Mouse (Mus musculus): ENCODE results near the gene Nsun7. TPM values are rescaled to one million over a fixed set of nuclear protein-coding genes. Genes with fewer than 3 reads are reported as not detected.
A peak's percentile ranks its signal among the peaks of the same experiment; 100 is the strongest.

Gene Nsun7
- total RNA-seq, 2 experiments from 2014 or later: 0.99 to 1.1 TPM

DNA sequence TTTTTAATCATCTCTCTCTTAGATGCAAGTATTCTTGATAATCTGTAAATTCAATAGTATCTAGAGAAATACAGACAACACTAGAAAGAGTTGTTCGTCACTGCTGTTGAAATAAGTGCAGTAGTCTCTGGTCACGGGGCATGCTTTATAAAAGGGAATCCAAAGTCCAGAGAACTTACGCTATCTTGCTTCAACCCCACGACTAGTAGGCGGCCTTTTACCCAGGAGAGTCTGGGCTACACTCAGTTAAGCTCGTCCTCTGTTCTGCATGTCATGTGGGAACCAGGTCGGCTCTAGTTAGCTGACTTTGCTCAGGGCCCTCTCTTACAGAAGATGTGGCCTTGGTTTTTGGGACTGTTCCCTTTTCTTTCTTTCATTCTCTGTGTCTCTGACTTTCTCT lies 69.1 kb downstream of the Nsun7 start:
- DNase-seq (ENCODE audit: low spot score in 2 of 2): no peak

DNA sequence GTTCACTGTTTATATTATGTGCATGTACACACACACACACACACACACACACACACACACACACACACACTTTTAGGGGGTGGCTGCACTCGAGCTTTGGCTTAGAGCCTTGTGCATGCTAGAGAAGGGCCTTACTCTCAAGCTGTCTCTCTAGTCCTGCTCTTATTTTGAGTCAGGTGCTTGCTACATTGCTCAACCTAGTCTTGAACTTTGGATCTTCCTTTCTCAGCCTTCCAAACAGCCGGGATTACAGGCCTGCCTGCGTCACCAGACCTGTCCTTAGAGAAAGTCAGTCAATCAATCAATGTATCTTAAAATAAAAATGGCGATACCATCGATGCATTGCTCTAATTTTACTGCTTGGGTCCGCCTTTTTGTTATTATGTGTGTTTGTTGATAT lies 71.1 kb downstream of the Nsun7 start:
- DNase-seq (ENCODE audit: low spot score in 2 of 2): no peak

- peak in 1 of 2 experiments; percentile 12 for DNase-seq (ENCODE audit: low spot score in 2 of 2)
Observed at GRCm38 (mm10) chr5:66337025-66337968, 77.6 kb downstream of the Nsun7 start.

- DNase-seq (ENCODE audit: low spot score in 2 of 2): no peak
Observed at GRCm38 (mm10) chr5:66337969-66338345, 78.3 kb downstream of the Nsun7 start.

- no peak for DNase-seq (ENCODE audit: low spot score in 2 of 2)
Observed at GRCm38 (mm10) chr5:66338583-66338982, 78.9 kb downstream of the Nsun7 start.

GRCm38 (mm10) chr5:66340356-66341102 lies 80.8 kb downstream of the Nsun7 start:
- no peak for DNase-seq (ENCODE audit: low spot score in 2 of 2)

- DNase-seq (ENCODE audit: low spot score in 2 of 2): no peak
Observed at GRCm38 (mm10) chr5:66341848-66342247, 82.2 kb downstream of the Nsun7 start.

GRCm38 (mm10) chr5:66342285-66342684 lies 82.6 kb downstream of the Nsun7 start:
- no peak for DNase-seq (ENCODE audit: low spot score in 2 of 2)

- DNase-seq (ENCODE audit: low spot score in 2 of 2): no peak
Observed at GRCm38 (mm10) chr5:66344182-66344581, 84.5 kb downstream of the Nsun7 start.

GRCm38 (mm10) chr5:66345140-66345539 lies 85.4 kb downstream of the Nsun7 start:
- no peak for DNase-seq (ENCODE audit: low spot score in 2 of 2)

- no peak for DNase-seq (ENCODE audit: low spot score in 2 of 2)
Observed at GRCm38 (mm10) chr5:66346756-66347155, 87.1 kb downstream of the Nsun7 start.

Other genes starting within 250 kb of the Nsun7 start
- gene Rbm47, start 86.8 kb upstream of the Nsun7 start, total RNA-seq (2021): 10 to 100 TPM; 63.2 to 73.3 TPM

Measured in adrenal gland, postnatal 4 days (tissue).